Mouse (Mus musculus) CH12F3 (cell line): ENCODE results near the gene Plcd3.

ENCODE experiments used
- in situ Hi-C: fragments of 300-500 bp; cut with MboI; formaldehyde crosslinking; loops from 2 replicates; pipeline ENCODE4 v1.14.3; 2020; ENCODE audit warnings: low sequenced_read_pairs

Plcd3 gene

DNA sequence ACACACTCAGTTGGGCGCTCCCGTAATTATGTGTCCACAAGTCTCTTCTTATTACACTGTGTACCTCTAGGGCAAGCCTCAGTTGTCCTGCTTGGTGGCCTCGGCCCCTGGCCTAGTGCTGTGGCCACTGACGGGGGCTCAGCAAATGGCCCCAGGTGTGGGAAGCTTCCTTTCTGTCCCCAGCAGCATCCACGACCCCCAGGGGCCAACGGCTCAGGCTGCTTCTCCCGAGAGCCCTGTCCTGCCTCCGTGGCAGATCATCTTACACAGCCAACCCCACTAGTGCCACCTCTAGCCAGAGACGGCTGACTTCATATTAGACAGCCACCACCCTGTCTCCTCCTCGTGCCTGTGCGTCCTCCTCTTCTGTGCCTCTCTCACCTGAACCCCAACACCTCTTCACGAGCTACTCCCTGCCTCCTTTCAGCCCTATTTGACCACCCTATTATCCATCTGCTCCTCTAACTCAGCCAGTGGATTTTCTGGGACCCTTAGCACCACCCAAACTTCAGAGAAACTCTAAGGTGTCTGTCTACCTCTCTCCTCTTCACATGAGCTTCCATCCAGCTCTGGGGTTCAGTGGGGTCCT, 2.0 kb downstream of the Plcd3 start:
- in situ Hi-C loops: no loop called here

- in situ Hi-C loops: no loop called here
These were observed 2.8 kb downstream of the Plcd3 start for GRCm38 (mm10) chr11:103098531-103099190.

- in situ Hi-C loops: no loop called here
These were observed 4.2 kb downstream of the Plcd3 start for GRCm38 (mm10) chr11:103096979-103097894.

GRCm38 (mm10) chr11:103095801-103096200, 5.7 kb downstream of the Plcd3 start:
- in situ Hi-C loops: no loop called here

- in situ Hi-C loops: no loop called here
These were observed 6.3 kb downstream of the Plcd3 start for GRCm38 (mm10) chr11:103095107-103095670.

DNA sequence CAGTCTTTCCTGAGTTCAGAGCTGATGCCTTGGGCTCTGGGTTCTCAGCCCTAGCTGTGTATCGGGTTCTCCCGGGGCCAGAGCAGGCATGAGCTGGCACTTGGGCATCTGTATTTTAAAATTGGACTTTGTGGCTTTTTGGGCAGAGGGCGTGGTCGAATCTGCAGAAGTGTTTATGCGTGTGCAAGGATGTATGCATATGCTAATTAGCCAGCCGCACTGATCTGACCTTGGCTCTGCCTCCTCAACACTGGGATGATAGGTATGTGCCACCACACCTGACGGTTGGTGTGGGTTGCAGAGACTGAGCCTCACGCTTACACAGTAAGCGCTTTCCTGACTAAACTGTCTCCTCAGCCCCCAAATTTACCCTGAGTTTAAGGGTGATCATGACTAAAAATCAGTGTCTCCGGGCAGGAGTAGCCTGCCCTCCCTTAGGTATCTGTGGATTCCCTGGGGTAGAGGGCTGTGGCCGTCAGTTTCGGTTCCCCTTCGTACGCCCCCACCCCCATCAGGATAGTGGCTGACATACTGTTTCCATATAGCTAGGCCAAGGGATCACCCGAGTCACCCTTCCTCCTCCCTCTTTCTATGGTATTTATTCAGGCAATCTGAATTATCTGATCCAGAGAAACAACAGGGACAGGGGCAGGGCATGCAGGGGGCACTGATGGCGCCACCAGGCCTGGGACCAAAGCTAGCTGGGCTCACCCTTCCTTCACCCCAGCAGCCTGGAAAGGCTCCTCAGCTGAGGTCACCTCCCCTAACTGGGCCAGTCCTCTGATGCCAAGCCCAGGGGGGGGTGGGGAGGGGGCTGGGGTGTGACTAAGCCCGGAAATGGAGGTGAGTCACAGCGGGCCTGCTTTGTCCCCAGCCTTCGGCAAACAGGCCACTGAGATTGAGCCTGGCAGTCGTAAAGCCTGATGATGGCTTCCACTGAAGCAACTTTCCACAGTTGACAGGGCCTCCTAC, 7.3 kb downstream of the Plcd3 start:
- in situ Hi-C loops: no loop called here

DNA sequence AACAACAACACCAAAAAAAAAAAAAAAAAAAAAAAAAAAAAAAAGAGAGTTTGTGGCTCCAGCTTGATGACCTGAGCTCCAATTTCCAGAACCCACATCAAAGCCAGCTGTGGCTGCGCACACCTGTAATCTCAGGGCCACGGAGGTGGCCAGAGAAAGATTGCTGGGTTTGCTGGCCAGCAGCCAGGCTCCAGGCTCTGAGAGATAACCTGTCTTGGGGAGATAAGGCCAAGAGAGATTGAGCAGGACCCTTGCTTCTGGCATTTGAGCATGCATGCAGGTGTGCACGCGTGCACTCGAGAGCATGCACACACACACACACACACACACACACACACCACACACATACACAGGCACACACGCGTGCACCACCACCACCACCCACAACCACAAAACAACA, 8.2 kb downstream of the Plcd3 start:
- in situ Hi-C loops: no loop called here

GRCm38 (mm10) chr11:103081631-103082030, 19.8 kb downstream of the Plcd3 start:
- in situ Hi-C loops: no loop called here

DNA sequence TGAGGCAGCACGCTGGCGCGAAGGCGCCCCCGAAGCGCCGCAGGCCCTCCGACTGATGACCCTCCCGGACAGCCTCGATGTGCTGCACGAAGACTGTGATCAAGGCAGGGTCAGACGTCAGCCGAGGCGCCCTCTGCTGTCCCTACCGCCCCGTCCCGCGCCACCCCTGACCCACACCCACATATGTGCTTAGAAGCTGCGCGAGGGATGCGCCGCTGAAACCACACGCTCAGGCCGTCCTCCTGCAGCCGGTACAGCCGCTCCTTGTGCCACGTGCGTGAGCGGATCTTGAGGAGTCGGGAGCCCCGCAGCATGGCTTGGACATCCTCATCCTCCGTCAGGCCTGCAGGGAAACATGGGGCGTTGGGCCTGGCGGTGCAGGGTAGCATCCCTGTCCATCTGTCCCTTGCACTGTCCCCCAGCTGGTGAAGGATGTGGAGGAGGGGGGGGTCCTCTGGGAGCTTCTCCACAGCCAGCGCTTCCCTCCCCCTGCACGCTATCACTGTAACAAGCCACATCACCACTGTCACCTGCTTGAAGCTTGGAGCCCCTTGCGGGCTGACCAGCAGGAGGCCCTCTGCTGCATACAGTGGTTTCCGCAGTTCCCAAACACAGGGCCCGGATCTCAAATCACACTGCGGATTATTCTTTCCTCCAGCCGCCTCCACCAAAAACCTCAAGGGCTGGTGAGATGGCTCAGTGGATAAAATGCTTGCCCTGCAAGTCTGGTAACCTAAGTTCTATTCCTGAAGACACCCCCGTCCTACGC, 21.0 kb downstream of the Plcd3 start:
- in situ Hi-C loops: no loop called here

DNA sequence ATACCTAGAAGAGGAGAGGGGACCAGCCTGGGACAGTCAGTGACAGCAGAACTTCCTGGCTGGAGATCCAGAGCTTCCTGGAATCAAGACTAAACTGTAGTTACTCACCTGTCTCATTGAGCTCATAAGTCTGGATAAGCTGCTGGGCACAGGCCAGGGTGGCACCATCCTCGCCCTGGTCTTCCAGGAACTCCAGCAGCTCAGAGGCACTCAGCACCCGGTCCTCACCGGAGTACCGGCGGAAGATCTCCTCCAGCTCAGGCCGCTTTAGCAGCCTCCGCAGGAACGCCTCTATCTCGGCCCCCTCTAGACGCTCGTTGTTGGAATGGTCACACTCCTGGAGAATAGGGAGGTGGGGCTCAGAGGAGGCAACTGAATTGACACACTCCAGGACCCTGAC, 23.3 kb downstream of the Plcd3 start:
- in situ Hi-C loops: no loop called here

DNA sequence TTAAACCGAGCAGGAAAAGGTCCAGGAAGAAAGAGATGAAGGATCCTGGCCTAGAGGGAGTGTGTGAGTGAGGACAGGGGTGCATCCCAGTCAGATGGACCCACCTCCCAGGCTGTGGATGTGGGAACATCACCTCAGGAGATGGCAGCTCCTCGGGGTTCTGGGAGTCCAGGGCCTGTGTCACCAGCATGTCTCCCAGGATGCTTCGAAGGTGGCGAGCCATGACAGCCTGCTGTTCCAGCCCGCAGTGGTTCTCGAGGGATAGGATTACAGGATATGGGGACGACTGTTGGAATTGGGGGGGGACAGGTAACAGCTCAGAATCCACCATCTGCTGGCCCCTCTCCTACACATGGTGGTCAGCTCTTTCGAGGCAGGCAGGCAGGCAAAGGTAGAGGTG, 24.9 kb downstream of the Plcd3 start:
- in situ Hi-C loops: no loop called here

- in situ Hi-C loops: no loop called here
These were observed 25.4 kb downstream of the Plcd3 start for GRCm38 (mm10) chr11:103076010-103076409.

- in situ Hi-C loops: no loop called here
These were observed 26.6 kb downstream of the Plcd3 start for GRCm38 (mm10) chr11:103074796-103075323.

DNA sequence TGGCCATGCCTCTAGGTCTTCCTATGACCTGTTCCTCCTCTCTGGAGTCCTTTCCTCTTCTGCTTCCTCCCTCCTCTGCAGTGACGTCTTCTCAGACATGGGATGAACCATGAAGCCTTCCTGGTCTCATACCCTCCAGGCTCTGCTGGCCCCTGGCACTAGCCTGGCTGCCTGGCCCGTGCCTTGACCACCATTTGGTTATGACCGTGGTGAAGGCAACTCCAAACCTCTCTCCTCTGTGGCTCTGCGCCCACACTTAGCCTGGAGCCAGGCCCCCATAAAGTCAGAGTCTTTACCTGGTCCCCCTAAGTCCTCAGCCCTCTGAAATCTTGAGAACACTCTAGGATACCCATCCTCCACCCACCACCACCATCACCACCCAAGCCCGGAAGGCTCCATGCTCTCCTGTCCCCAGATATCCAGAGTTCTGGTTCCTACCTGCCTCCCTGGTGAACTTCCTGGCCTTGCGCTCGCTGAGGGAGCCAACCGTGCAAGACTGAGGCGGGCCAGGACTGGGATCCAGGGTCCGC, 27.3 kb downstream of the Plcd3 start:
- in situ Hi-C loops: no loop called here

- in situ Hi-C loops: no loop called here
These were observed 27.8 kb downstream of the Plcd3 start for GRCm38 (mm10) chr11:103073671-103074070.

GRCm38 (mm10) chr11:103070322-103070880, 31.1 kb downstream of the Plcd3 start:
- in situ Hi-C loops: no loop called here

DNA sequence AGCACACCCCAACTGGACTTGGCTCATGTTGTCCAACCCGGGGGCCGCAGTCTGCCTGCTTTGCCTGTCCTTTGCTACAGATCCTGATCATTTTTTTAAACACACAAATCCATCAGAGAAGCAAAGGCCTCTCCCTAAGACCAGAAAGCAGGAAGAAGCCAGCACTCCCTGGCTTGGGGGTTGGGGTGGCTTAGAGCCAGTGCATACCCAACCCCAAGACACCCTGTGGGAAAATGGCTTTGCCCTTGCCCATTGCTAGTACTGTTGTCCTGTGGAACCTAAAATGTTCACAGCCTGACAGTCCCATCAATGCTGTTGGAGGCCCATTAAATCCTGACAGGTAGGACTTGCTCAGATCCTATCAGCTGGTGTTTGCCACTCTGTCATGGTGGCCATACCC, 31.7 kb downstream of the Plcd3 start:
- in situ Hi-C loops: no loop called here

- in situ Hi-C loops: no loop called here
These were observed 32.6 kb downstream of the Plcd3 start for GRCm38 (mm10) chr11:103068884-103069283.

DNA sequence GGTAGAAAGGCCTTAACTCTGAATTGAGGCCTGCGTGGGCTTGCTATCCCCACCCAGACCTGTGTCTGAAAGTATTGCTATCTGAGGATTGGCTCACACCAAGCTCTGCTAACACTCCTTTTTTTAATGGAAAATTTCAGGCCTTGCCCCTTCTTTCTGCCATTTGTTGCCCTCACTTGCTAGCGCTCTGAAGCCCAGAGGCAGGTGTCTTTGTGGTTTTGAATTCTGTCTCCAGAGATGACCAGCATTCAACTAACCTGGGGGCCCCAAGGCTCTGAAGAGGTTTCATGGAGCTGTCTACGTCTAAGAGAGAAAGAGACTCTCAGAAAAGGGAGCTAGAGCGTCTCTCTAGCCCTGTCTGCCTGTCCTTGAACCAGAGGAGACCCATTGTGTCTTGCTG, 33.2 kb downstream of the Plcd3 start:
- in situ Hi-C loops: no loop called here
